Mouse (Mus musculus): ENCODE measurements around the gene Trim15.

GRCm38 (mm10) chr17:36903651-36904050, 36.6 kb upstream of the Trim15 start:
- TF ChIP-seq GATA1 (IDR thresholded peaks at IDR 0.05; ENCODE audit: borderline replicate concordance, low read length), result no peak
- no peak for TF ChIP-seq FLI1 (IDR thresholded peaks at IDR 0.05; ENCODE audit: low read length)

Measured in megakaryocyte, embryonic 14.5 days (primary cell).